Mouse (Mus musculus): Measurements from ENCODE around the gene Rasl10a. TPM values are rescaled to one million over a fixed set of nuclear protein-coding genes. Genes with fewer than 3 reads are reported as not detected.
A peak's percentile ranks its signal among the peaks of the same experiment; 100 is the strongest.

The Rasl10a gene
- polyA plus RNA-seq, 1 experiment: 79.5 TPM

- peak; percentile 85 to 86 for DNase-seq (ENCODE audit: extremely low spot score in 1 of 2, low spot score in 1 of 2)
These were observed 5.6 kb upstream of the Rasl10a start for GRCm38 (mm10) chr11:5052200-5052854.

GRCm38 (mm10) chr11:5054151-5054550 lies 3.8 kb upstream of the Rasl10a start:
- no peak for DNase-seq (ENCODE audit: extremely low spot score in 1 of 2, low spot score in 1 of 2)

DNA sequence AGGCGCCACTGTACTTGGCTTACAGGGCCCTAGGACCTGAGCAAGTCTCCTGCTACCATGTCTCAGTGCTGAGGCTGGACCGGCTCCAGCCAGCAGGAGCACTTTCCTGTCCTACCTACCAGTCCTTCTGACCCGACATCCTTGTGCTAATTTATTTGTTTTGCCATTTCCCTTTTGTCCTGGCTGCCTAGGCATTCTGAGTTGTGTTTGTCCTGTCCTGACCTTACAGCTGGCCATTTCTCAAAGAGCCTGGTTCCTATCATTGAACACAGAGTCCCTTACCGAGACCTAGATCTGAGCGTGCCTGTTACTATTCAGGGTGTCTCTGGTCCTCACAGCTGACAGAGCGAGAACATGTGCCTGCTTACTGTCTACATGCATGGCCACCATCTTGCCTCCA lies 3.1 kb upstream of the Rasl10a start:
- no peak for DNase-seq (ENCODE audit: extremely low spot score in 1 of 2, low spot score in 1 of 2)

DNA sequence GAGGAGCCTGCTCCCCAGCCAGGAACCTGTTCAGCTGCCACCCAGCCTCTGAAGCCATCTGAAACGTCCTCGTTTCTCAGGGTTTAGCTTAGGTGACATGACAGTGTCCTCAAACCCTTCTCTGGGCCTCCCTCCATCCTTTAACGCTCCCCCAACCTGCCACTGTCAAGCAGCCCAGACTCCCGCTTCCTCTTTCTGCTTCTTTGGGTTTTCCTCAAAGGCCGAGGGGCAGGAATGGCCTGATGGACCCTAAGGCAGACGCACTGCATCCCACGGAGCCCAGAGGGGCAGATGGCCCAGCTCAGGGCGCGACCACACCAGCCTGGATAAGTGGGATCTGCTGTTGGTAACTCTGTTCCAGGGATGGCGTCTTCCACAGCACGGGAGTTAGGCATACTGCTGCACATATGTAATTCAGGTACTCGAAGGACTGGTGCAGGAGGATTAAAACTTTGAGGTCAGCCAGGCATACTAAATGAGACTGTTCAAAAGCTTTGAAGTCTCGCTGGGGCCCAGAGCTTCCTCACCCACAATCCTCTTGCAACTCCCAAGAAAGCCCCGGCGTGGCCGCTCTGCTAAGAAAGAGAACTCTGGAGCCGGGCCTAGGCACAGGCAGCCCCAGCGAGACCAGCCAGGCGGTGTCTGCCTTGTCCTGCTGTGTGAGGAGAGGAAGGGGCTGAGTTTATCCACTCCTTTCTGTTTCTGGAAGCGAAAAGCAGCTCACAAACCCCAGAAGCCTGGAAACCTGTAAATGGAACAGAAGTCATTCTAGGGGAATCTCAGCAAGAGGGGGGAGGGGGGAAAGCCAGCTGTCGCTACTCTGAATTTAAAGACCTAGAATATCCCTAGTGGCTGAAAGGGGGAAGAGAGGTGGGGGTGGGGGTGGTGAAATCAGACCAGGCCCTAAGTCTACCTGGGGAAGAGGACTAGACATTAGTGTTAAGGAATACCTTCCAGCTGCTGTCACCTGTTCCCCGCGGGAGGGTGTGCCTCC lies 1.7 kb upstream of the Rasl10a start:
- no peak for DNase-seq (ENCODE audit: extremely low spot score in 1 of 2, low spot score in 1 of 2)

- no peak for DNase-seq (ENCODE audit: extremely low spot score in 1 of 2, low spot score in 1 of 2)
These were observed 864 bp upstream of the Rasl10a start for GRCm38 (mm10) chr11:5057064-5057463.

- DNase-seq (ENCODE audit: extremely low spot score in 1 of 2, low spot score in 1 of 2): no peak
These were observed 430 bp upstream of the Rasl10a start for GRCm38 (mm10) chr11:5057541-5057855.

GRCm38 (mm10) chr11:5058783-5059182 lies 855 bp downstream of the Rasl10a start:
- DNase-seq (ENCODE audit: extremely low spot score in 1 of 2, low spot score in 1 of 2): no peak

DNA sequence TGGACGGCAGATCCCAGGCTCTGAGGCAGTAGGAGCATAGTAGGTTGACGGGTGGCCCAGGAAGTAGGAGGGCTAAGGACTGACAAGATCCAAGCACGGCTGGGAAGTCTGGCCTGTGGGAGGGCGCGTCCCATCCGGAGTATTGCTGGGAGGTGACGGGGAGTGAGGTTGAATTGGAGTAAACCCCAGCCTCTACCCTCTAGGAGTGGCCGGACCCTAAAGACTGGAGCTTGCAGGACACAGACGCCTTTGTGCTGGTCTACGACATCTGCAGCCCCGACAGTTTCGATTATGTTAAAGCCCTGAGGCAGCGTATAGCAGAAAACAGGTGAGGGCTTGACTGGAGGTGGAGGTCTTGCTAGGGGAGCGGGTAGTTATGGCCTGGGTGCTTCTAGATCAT lies 1.3 kb downstream of the Rasl10a start:
- DNase-seq (ENCODE audit: extremely low spot score in 1 of 2, low spot score in 1 of 2): no peak

GRCm38 (mm10) chr11:5059704-5060156 lies 1.8 kb downstream of the Rasl10a start:
- no peak for DNase-seq (ENCODE audit: extremely low spot score in 1 of 2, low spot score in 1 of 2)

- DNase-seq (ENCODE audit: extremely low spot score in 1 of 2, low spot score in 1 of 2): no peak
These were observed 3.0 kb downstream of the Rasl10a start for GRCm38 (mm10) chr11:5060756-5061412.

DNA sequence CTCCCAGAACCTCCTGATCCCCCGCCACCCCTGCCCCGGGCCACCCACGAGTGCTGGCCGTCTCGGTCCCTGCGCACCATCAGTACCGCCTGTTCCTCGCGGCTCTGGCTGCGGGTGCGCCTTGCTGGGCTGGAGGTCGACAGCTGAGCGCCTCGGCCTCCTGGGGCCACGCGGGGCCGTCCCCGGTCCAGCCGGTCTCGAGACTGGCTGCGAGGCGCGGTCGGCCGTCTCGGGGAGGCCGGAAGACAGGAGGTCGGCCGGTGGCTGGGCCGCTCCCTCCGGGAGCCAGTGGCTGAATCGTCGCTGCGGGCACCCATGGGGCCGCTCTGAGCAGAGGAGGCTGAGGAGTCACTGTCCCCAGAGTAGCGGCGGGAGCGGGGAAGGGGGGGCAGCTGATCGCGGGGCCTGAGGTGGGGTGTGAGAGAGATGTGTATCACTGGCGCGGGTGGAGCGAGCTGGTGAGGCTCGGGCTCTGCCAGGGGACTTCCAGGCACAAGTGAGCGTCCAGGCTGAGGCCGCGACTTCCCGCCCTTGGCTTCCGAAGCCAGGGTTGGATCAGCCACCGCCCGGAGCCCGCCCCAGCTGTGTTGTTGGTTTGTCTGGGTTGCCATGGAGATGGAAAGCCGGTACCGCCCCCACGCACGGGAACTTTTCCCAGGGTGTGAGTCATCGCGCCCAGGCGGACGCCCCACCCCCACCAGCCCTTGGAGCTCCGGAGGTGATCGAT lies 3.6 kb downstream of the Rasl10a start:
- DNase-seq (ENCODE audit: extremely low spot score in 1 of 2, low spot score in 1 of 2): peak; percentile 90 to 99

- no peak for DNase-seq (ENCODE audit: extremely low spot score in 1 of 2, low spot score in 1 of 2)
These were observed 4.4 kb downstream of the Rasl10a start for GRCm38 (mm10) chr11:5062326-5062725.

DNA sequence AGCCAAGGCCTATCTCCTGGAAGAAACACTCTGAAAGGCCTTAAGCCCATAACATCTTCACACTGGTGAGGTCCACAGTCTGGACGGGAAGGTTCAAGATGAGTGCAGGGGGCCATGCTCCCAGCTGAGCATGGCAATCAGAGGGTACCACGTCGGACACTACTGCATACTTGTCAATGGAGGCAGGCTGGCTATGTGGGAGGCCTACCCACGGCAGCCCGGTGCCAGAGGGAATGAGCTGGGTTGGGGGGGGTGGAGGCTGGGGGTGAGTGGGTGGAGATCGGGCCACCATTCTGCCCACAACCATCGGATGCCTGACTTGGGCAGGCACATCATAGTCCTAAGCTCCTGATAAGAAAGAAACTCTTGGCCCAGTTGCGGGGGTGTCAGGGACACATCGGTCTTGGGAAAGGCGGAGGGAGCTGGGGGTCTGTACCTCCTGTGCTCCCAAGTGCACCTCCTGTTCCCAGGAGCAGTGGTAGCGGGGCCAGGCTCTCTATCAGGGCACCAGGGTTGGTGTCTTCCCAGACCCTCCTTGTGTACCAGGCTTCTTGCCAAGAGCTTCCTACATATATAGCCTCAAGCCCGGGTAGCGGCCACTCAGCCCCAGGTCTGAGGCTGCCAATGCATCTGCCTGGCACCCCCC lies 5.1 kb downstream of the Rasl10a start:
- DNase-seq (ENCODE audit: extremely low spot score in 1 of 2, low spot score in 1 of 2): no peak

DNA sequence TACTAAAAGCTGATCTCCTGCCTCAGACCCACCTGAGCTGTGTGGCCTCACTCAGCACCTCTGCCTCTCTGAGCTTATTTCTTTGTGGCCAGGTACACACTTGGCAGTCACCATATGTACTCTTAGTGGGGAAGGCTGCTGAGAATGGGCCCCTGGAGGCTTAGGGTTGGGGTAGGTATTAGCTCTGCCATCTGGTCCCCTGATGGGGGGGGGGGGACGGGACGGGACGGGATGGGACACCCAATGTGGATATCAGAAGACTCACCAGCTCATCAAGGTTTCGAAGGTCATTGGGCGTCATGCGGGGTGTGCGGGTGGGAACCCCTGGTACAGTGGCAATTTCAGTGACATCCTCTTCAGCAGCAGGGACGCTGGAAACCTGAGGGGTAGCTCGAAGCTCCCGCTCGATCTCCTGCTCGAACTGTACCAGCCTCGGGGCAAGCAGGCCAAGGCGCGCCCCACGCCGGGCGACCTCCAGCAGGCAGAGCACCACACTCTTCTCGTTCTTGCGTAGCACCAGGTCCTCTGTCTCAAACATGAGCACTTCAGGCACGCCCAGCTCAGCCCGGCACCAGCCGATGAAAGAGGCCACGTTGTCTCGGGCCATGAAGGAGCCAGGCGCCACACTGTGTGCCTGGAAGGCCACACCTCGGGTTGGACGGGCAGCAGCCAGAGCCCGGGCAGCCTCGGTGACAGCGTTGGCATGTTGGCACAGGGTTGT lies 5.8 kb downstream of the Rasl10a start:
- no peak for DNase-seq (ENCODE audit: extremely low spot score in 1 of 2, low spot score in 1 of 2)

DNA sequence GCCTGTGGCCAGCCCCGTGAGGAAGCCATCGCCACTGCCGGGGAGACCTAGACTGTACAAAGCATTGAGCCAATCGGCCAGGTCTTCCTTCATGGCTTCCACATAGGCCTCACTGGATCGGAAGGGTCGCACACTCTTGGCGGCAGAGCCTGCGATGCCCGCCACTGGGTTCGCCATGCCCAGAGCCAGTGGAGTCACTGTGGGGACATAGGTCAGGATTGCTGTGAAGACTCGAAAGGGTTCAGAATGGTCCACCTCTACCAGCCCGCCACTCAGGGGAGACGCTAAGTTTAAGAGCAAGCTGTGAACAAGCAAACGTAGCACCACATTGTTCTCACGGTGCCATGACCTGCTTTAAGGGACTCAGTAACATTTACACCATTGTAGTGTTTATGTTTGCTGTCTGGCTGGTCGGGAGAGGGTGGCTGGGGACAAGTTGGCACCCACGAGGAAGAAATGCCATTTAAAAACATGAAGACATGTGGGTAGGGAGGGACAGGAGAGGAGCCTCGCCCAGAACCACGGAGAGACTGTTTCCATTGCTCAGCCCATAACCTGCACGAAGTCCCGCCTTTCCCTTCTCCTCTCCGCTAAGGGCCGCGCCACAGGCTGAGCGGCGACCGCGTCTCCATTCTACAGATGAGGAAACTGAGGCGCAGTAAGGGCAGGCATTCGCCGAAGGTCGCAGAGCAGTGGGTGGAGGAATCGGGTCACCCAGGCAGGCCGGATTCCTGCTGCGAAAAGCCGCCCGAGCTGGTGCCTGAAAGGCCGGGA lies 6.5 kb downstream of the Rasl10a start:
- DNase-seq (ENCODE audit: extremely low spot score in 1 of 2, low spot score in 1 of 2): peak in 1 of 2 experiments; percentile 42

GRCm38 (mm10) chr11:5065056-5065821 lies 7.3 kb downstream of the Rasl10a start, which contains the start of gene Gas2l1:
Gene Gas2l1, minus strand, starts transcription at chr11:5065327.
- peak in 1 of 2 experiments; percentile 91 for DNase-seq (ENCODE audit: extremely low spot score in 1 of 2, low spot score in 1 of 2)

GRCm38 (mm10) chr11:5067063-5067462 lies 9.1 kb downstream of the Rasl10a start:
- no peak for DNase-seq (ENCODE audit: extremely low spot score in 1 of 2, low spot score in 1 of 2)
